Comparison of ENCODE assay signal across 8 mouse cellular contexts in genomic region chr10:81349961-81350350, GRCm38 (mm10). TPM values are rescaled to one million over a fixed set of nuclear protein-coding genes. Genes with fewer than 3 reads are reported as not detected.
DNase-seq lines count a peak whose midpoint lies in the region; ATAC-seq and TF ChIP-seq lines count a peak whose summit lies in the region.

No protein-coding gene starts in this region.

- DNase-seq in liver, adult 2 months (ENCODE audit: extremely low read depth, low read depth, low spot score): no peak
- no peak for DNase-seq in liver
- DNase-seq in intestine, embryonic 14.5 days (ENCODE audit: low spot score): no peak
- DNase-seq in layer of hippocampus, postnatal 10 days (ENCODE audit: low spot score in 2 of 2): no peak
- no peak for DNase-seq in cerebellum, postnatal 36 days

- H3ac ChIP-seq in myocyte (ENCODE audit: control insufficient read depth, insufficient read length): peak overlapping the region; percentile 29

- no peak for TF ChIP-seq CTCF in liver, adult 2 months (IDR thresholded peaks at IDR 0.05; ENCODE audit: low read depth, low read length)

- peak; percentile 2; the same call in 1 of the 2 replicates for ATAC-seq in embryonic facial prominence, embryonic 13.5 days (ENCODE audit: insufficient number of reproducible peaks, insufficient read depth, low FRiP score, low TSS enrichment, low read depth)
- peak; percentile 20 for ATAC-seq in intestine, embryonic 14.5 days (replicated peaks; ENCODE audit: low FRiP score, low TSS enrichment, low read depth)
- no peak for ATAC-seq in activated CD4-positive, CD25-positive, alpha-beta regulatory T cell, adult 4 months

- H3K4me1 ChIP-seq in liver, adult 2 months (ENCODE audit: control insufficient read depth, insufficient read depth, low read length): peaks cover 17% of the 10 kb centered on the region; the same call in 1 of the 2 replicates
- peaks cover 46% of the 10 kb centered on the region for H3K4me1 ChIP-seq in embryonic facial prominence, embryonic 13.5 days
- H3K4me1 ChIP-seq in intestine, embryonic 14.5 days (replicated peaks; ENCODE audit: control insufficient read depth, insufficient read depth, low read length): peaks cover 26% of the 10 kb centered on the region

- 2% methylated on average over 29 of the region's 29 CpGs for WGBS in liver, adult 2 months
- WGBS in embryonic facial prominence, embryonic 13.5 days: under 1% methylated on average over 25 of the region's 29 CpGs
- under 1% methylated on average over 29 of the region's 29 CpGs for WGBS in intestine, embryonic 14.5 days

- no peaks in the 10 kb centered on the region for H3K27me3 ChIP-seq in liver, adult 2 months (ENCODE audit: control insufficient read depth, insufficient read depth, low read length)
- H3K27me3 ChIP-seq in embryonic facial prominence, embryonic 13.5 days: peaks cover 28% of the 10 kb centered on the region
- H3K27me3 ChIP-seq in intestine, embryonic 14.5 days (replicated peaks; ENCODE audit: control insufficient read depth, insufficient read depth, low read length): 0 out of 2 replicates have a peak, but pooled peaks cover 2% of the 10 kb centered on the region
- no peaks in the 10 kb centered on the region for H3K27me3 ChIP-seq in myocyte (ENCODE audit: control insufficient read depth, insufficient read depth, insufficient read length)

- no peaks in the 10 kb centered on the region; the same call in 1 of the 2 replicates for H3K36me3 ChIP-seq in liver, adult 2 months (ENCODE audit: control insufficient read depth, insufficient read depth, low read length)
- peaks cover 27% of the 10 kb centered on the region for H3K36me3 ChIP-seq in embryonic facial prominence, embryonic 13.5 days
- peaks cover 6% of the 10 kb centered on the region for H3K36me3 ChIP-seq in intestine, embryonic 14.5 days (ENCODE audit: control insufficient read depth, insufficient read depth, low read length)
- H3K36me3 ChIP-seq in myocyte (ENCODE audit: control insufficient read depth, insufficient read depth): peaks cover 9% of the 10 kb centered on the region

- H3K9ac ChIP-seq in liver, adult 2 months (ENCODE audit: low read depth, low read length): peak overlapping the region; percentile 93
- H3K9ac ChIP-seq in embryonic facial prominence, embryonic 13.5 days: peak overlapping the region; percentile 93
- H3K9ac ChIP-seq in intestine, embryonic 14.5 days (ENCODE audit: low read length): peak overlapping the region; percentile 78

- H3K9me3 ChIP-seq in embryonic facial prominence, embryonic 13.5 days: no peaks in the 10 kb centered on the region
- no peaks in the 10 kb centered on the region for H3K9me3 ChIP-seq in intestine, embryonic 14.5 days (ENCODE audit: control insufficient read depth, low read length)

- H3K4me2 ChIP-seq in embryonic facial prominence, embryonic 13.5 days: peak overlapping the region; percentile 92
- peak overlapping the region; percentile 88 for H3K4me2 ChIP-seq in intestine, embryonic 14.5 days (ENCODE audit: low read length)
- H3K4me2 ChIP-seq in myocyte (ENCODE audit: low read depth): peak overlapping the region; percentile 100

- TF ChIP-seq POLR2A in liver, adult 2 months (IDR thresholded peaks at IDR 0.05; ENCODE audit: extremely low read depth, insufficient read depth, low read length): no peak
- peak; percentile 44 for TF ChIP-seq POLR2A in myocyte (IDR thresholded peaks at IDR 0.05; ENCODE audit: insufficient read length, low read depth)

- H3K79me2 ChIP-seq in liver, adult 2 months (ENCODE audit: control insufficient read depth, insufficient read depth, low read length): no peaks in the 10 kb centered on the region
- H3K79me2 ChIP-seq in myocyte (ENCODE audit: control insufficient read depth, insufficient read depth): no peaks in the 10 kb centered on the region

- H3K4me3 ChIP-seq in liver, adult 2 months (ENCODE audit: insufficient read depth, low read depth, low read length): peak overlapping the region; percentile 91
- peak overlapping the region; percentile 82 for H3K4me3 ChIP-seq in embryonic facial prominence, embryonic 13.5 days
- H3K4me3 ChIP-seq in intestine, embryonic 14.5 days (ENCODE audit: low read depth, low read length): peak overlapping the region; percentile 66
- H3K4me3 ChIP-seq in myocyte: peak overlapping the region; percentile 69

- peak overlapping the region; percentile 54 for H3K27ac ChIP-seq in liver, adult 2 months (replicated peaks; ENCODE audit: insufficient read depth, low read depth, low read length)
- peak overlapping the region; percentile 73; the same call in 1 of the 2 replicates for H3K27ac ChIP-seq in embryonic facial prominence, embryonic 13.5 days
- peak overlapping the region; percentile 62 for H3K27ac ChIP-seq in intestine, embryonic 14.5 days (ENCODE audit: low read depth)

TF ChIP-seq in myocyte, 11 proteins besides CTCF, POLR2A, EP300 and RAD21:
- TF ChIP-seq SRF (IDR thresholded peaks at IDR 0.05; ENCODE audit: control insufficient read depth, insufficient read length, low read depth): peak; percentile 4
- TF ChIP-seq MYOG (IDR thresholded peaks at IDR 0.05; ENCODE audit: control insufficient read depth in 1 of 3, insufficient read depth in 1 of 3, insufficient read length in 2 of 3, low read depth in 2 of 3): no peak

RNA-seq across cellular contexts. Expression of gene Hmg20b, which starts 0.3 kb away (rescaled TPM):
- total RNA-seq in liver, adult 2 months (2014; rRNA removed): 9.9 and 10.8 TPM in 2 replicates
- 48.1 and 54.0 TPM in 2 replicates for polyA plus RNA-seq in liver, adult 2 months (2012; rRNA removed)
- polyA plus RNA-seq in embryonic facial prominence, embryonic 13.5 days (2015; fragmentation: Nextera tagmentation; extraction: Ambion mirVana): 109 and 113 TPM in 2 replicates
- 85.0 and 86.8 TPM in 2 replicates for polyA plus RNA-seq in intestine, embryonic 14.5 days (2014; fragmentation: Nextera tagmentation; extraction: Ambion mirVana)
- polyA plus RNA-seq in myocyte (2012; fragmentation: generic; extraction: Trizol): 80.2 TPM
- total RNA-seq in layer of hippocampus, postnatal 10 days (2021): 10 to 100 TPM; 25.1 to 30.9 TPM
- 10 to 100 TPM; 18.7 to 20.6 TPM for polyA plus RNA-seq in activated CD4-positive, CD25-positive, alpha-beta regulatory T cell, adult 4 months (2017; shearing (Covaris generic))

RNA-seq across cellular contexts. Expression of gene Gipc3, which starts 6.9 kb away (rescaled TPM):
- total RNA-seq in liver, adult 2 months (2014; rRNA removed): under 0.01 and 0.27 TPM in 2 replicates
- 0.51 and 0.57 TPM in 2 replicates for polyA plus RNA-seq in liver, adult 2 months (2012; rRNA removed)
- 0.13 TPM in 1 of 2 replicates, not detected in the other for polyA plus RNA-seq in embryonic facial prominence, embryonic 13.5 days (2015; fragmentation: Nextera tagmentation; extraction: Ambion mirVana)
- polyA plus RNA-seq in intestine, embryonic 14.5 days (2014; fragmentation: Nextera tagmentation; extraction: Ambion mirVana): 0.07 and 0.11 TPM in 2 replicates
- 0.10 TPM for polyA plus RNA-seq in myocyte (2012; fragmentation: generic; extraction: Trizol)
- total RNA-seq in layer of hippocampus, postnatal 10 days (2021): 1 to 10 TPM in 1 of 2 experiments, under 1 TPM in 1; 0.94 to 1.2 TPM
- polyA plus RNA-seq in activated CD4-positive, CD25-positive, alpha-beta regulatory T cell, adult 4 months (2017; shearing (Covaris generic)): not detected

RNA-seq across cellular contexts. Expression of gene Mfsd12, which starts 7.3 kb away (rescaled TPM):
- total RNA-seq in liver, adult 2 months (2014; rRNA removed): 5.3 and 7.4 TPM in 2 replicates
- 12.8 and 13.4 TPM in 2 replicates for polyA plus RNA-seq in liver, adult 2 months (2012; rRNA removed)
- polyA plus RNA-seq in embryonic facial prominence, embryonic 13.5 days (2015; fragmentation: Nextera tagmentation; extraction: Ambion mirVana): 10.7 and 11.0 TPM in 2 replicates
- 4.8 and 6.9 TPM in 2 replicates for polyA plus RNA-seq in intestine, embryonic 14.5 days (2014; fragmentation: Nextera tagmentation; extraction: Ambion mirVana)
- polyA plus RNA-seq in myocyte (2012; fragmentation: generic; extraction: Trizol): 21.7 TPM
- total RNA-seq in layer of hippocampus, postnatal 10 days (2021): 10 to 100 TPM; 37.0 to 40.8 TPM
- polyA plus RNA-seq in activated CD4-positive, CD25-positive, alpha-beta regulatory T cell, adult 4 months (2017; shearing (Covaris generic)): 1 to 10 TPM; 1.2 TPM

RNA-seq across cellular contexts. Expression of gene 4930404N11Rik, which starts 15.7 kb away (rescaled TPM):
- 0.47 TPM in 1 of 2 replicates, not detected in the other for total RNA-seq in liver, adult 2 months (2014; rRNA removed)
- polyA plus RNA-seq in liver, adult 2 months (2012; rRNA removed): 0.12 and 0.37 TPM in 2 replicates
- polyA plus RNA-seq in embryonic facial prominence, embryonic 13.5 days (2015; fragmentation: Nextera tagmentation; extraction: Ambion mirVana): 1.0 and 1.2 TPM in 2 replicates
- polyA plus RNA-seq in intestine, embryonic 14.5 days (2014; fragmentation: Nextera tagmentation; extraction: Ambion mirVana): 0.58 and 0.59 TPM in 2 replicates
- 0.92 TPM for polyA plus RNA-seq in myocyte (2012; fragmentation: generic; extraction: Trizol)
- under 1 TPM; 0.57 to 0.74 TPM for total RNA-seq in layer of hippocampus, postnatal 10 days (2021)
- 1 to 10 TPM in 1 of 2 experiments, not detected in 1; 2.1 TPM for polyA plus RNA-seq in activated CD4-positive, CD25-positive, alpha-beta regulatory T cell, adult 4 months (2017; shearing (Covaris generic))

RNA-seq across cellular contexts. Expression of gene Tbxa2r, which starts 21.4 kb away (rescaled TPM):
- 0.37 and 0.81 TPM in 2 replicates for total RNA-seq in liver, adult 2 months (2014; rRNA removed)
- 3.8 and 4.0 TPM in 2 replicates for polyA plus RNA-seq in liver, adult 2 months (2012; rRNA removed)
- polyA plus RNA-seq in embryonic facial prominence, embryonic 13.5 days (2015; fragmentation: Nextera tagmentation; extraction: Ambion mirVana): 7.1 and 7.3 TPM in 2 replicates
- polyA plus RNA-seq in intestine, embryonic 14.5 days (2014; fragmentation: Nextera tagmentation; extraction: Ambion mirVana): 22.3 and 23.6 TPM in 2 replicates
- polyA plus RNA-seq in myocyte (2012; fragmentation: generic; extraction: Trizol): 0.16 TPM
- total RNA-seq in layer of hippocampus, postnatal 10 days (2021): 1 to 10 TPM; 1.9 to 2.9 TPM
- 10 to 100 TPM; 20.9 to 21.4 TPM for polyA plus RNA-seq in activated CD4-positive, CD25-positive, alpha-beta regulatory T cell, adult 4 months (2017; shearing (Covaris generic))
